Mouse (Mus musculus) gastrocnemius, adult 2 months (tissue): ENCODE results near the gene Gadd45gip1. TPM values are rescaled to one million over a fixed set of nuclear protein-coding genes. Genes with fewer than 3 reads are reported as not detected.

Experiments used
- DNase-seq: peaks from one replicate; pipeline ENCODE4 v3.0.0; 2022
- H3K27ac ChIP-seq: fragments of 200-600 bp; 2 replicates; pipeline ENCODE4 v1.8.1; 2022; ENCODE audit warnings: mild to moderate bottlenecking
- H3K4me3 ChIP-seq: fragments of 200-600 bp; 2 replicates; pipeline ENCODE4 v1.8.1; 2022; ENCODE audit warnings: mild to moderate bottlenecking, moderate library complexity
- CTCF ChIP-seq: fragments of 200-600 bp; IDR thresholded peaks from 2 replicates; pipeline ENCODE4 v1.8.1; 2022; ENCODE audit warnings: antibody characterized with exemption, mild to moderate bottlenecking, moderate library complexity
- intact Hi-C: fragments of 180-260 bp; cut with DNase I; formaldehyde crosslinking; loops from one replicate; pipeline ENCODE4 v1.15.1; 2025
- total RNA-seq, 2 experiments: library from RNA; stranded (reverse); gene quantifications; 2 replicates each; pipeline ENCODE4 v1.2.3; 2021

The Gadd45gip1 gene
- total RNA-seq, 2 experiments from 2014 or later: 16.2 to 30.4 TPM

GRCm38 (mm10) chr8:84837912-84838470 is 6.7 kb downstream of the Gadd45gip1 start:
- intact Hi-C loops: no loop called here
- no peak for TF ChIP-seq CTCF
- no peak for DNase-seq

DNA sequence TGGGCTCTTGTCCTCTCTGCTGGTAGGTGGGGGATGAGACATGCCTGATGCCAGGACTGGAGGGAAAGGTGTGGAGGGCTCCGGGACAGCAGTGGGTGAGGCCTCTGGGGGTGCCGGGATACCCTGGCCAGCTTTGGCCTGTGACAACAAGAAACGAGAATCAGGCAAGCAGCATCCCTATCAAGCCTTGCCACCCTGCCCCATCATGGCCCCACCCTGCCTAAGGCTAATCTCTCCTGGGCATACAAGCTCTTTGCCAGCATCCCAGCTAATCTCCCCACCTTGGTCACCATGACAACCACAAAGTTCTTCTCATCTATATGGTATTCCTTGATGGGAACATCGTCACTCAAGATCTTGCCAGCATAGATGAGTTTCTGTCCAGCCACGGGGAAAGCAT is 7.2 kb downstream of the Gadd45gip1 start:
- Histone ChIP-seq H3K4me3 (no peak overlapping the region), H3K27ac (no peak overlapping the region)
- TF ChIP-seq CTCF: no peak
- DNase-seq: no peak
- intact Hi-C loops: no loop called here

More at GRCm38 (mm10) chr8:84837912-84838470, 6.7 kb downstream of the Gadd45gip1 start:
- Histone ChIP-seq H3K27ac (no peak overlapping the region), H3K4me3 (no peak overlapping the region)

DNA sequence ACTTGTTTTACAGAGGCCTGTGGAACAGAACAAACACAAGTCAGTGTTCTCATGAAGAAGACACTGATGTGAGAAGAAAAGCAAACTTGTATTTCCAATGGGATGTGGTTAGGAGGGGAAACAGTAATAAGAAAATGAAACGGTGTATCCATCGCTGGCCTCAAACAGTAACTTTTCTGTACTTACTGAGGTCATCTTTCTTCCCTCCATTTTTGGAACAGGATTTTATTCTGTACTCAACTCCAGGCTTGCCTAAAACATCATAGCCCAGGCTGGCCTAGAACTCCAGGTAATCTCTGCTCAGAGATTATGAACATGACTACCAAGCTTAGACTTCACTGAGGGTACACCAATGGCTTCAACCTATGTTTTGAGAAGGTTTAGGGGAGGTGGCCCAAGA is 8.1 kb downstream of the Gadd45gip1 start:
- no peak for TF ChIP-seq CTCF
- intact Hi-C loops: no loop called here
- peak overlapping the region; percentile 94 for H3K27ac ChIP-seq
- peak overlapping the region; percentile 93 for H3K4me3 ChIP-seq
- DNase-seq: no peak

DNA sequence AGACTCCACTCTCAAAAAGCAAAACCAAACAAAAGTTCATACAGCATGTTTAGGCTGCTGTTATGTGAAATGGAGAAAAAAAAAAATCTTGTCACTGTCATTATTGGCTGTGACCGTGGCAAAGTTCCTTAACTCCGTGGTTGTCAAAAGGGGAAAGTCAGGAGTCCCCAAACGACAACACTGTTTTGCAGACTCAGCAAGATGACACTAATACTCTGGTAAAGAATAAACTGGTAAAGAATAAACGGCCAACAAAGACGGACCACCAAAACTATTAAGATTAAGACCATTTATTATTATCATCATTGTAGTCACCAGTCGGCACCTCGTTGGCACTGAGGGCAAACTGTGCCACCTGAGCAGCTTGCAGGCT is 8.5 kb downstream of the Gadd45gip1 start:
- intact Hi-C loops: no loop called here
- TF ChIP-seq CTCF: no peak

GRCm38 (mm10) chr8:84840248-84840999 is 9.1 kb downstream of the Gadd45gip1 start, which contains the start of gene Rad23a:
TSS of gene Rad23a (minus strand) at chr8:84840665.
- Histone ChIP-seq H3K4me3 (peak within 1 kb of the TSS; percentile 93), H3K27ac (peak within 1 kb of the TSS; percentile 94)
- intact Hi-C loops: no loop called here
- peak; percentile 95 for DNase-seq
- no peak for TF ChIP-seq CTCF

More for the DNA sequence above, 8.5 kb downstream of the Gadd45gip1 start:
- peak overlapping the region; percentile 94 for H3K27ac ChIP-seq
- DNase-seq: no peak
- peak overlapping the region; percentile 93 for H3K4me3 ChIP-seq

GRCm38 (mm10) chr8:84841514-84841913 is 10.2 kb downstream of the Gadd45gip1 start:
- no peak for TF ChIP-seq CTCF
- H3K4me3 ChIP-seq: no peak overlapping the region
- DNase-seq: no peak
- 0 out of 2 replicates have a peak overlapping the region, but pooled peaks have one; percentile 94 for H3K27ac ChIP-seq
- intact Hi-C loops: no loop called here

DNA sequence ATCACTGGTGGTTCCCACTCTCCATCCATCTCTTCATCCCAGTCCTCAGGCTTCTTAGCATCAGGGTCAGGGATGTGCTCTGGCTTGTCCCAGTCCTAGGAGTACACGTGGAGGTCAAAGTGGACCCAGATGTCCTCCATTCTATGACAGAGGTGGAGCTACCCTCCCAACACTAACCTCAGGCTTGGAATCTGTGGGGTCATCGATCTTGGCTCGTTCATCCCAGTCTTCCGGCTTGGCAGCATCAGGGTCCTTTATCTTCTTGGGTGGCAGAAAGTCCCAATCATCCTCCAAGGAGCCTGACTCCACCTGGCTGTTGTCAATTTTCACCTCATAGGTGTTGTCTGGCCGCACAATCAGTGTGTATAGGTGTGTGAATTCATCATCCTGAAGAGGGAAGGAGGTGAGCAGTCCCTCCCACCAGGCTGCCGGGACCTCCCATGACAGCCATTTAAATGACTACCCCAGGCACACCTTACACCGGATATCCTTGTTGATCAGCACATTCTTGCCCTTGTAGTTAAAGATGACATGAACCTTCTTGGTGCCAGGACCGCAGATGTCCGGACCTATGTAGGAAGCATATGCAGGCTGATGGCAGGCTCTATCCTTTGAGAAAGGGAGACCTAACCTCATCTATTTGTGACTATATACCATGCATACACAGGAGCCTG is 13.2 kb downstream of the Gadd45gip1 start:
- no peak for TF ChIP-seq CTCF
- intact Hi-C loops: loop anchor here (5.0 kb wide), 2 partner anchors 58 to 133 kb away; partner anchors contain the start of genes Junb and Klf1
- no peak for DNase-seq
- peak overlapping the region; percentile 80 for H3K4me3 ChIP-seq
- no peak overlapping the region for H3K27ac ChIP-seq

DNA sequence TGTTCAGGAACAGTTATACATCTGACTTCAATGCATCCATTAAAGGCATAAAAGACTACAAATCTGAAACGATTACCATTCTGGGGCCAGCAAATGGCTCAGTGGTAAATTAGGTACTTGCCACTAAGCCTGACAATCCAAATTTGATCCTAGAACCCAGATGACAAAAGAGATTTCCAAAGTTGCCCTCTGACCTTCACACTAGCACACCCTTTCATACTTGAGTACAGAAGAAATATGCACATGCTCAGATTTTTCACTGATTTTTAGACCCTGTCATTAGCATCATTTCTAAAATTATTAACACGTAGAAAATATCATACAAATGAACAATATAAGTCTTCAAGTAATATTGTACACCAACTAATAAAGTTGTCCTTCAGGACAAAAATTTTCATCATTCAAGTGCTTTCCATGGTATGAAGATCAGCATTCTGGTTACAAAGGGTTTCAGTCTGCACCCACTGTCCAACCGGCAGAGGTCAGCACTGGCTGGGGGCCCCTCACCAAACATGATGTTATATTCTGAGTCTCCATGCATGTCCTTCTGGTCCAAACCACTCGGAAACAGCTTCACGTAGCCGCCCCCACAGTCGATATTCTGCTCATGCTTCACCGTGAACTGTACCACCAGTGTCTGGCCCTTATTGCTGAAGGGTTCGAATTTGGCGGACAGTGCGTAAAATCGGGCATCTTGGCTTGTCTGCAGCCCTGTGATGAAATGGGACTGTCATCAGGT is 14.2 kb downstream of the Gadd45gip1 start:
- DNase-seq: peak; percentile 47
- Histone ChIP-seq H3K27ac (peak overlapping the region; percentile 94), H3K4me3 (peak overlapping the region; percentile 80)
- TF ChIP-seq CTCF: peak; percentile 59
- intact Hi-C loops: loop anchor here (5.0 kb wide), 2 partner anchors 57 to 132 kb away; partner anchors contain the start of genes Junb and Klf1

DNA sequence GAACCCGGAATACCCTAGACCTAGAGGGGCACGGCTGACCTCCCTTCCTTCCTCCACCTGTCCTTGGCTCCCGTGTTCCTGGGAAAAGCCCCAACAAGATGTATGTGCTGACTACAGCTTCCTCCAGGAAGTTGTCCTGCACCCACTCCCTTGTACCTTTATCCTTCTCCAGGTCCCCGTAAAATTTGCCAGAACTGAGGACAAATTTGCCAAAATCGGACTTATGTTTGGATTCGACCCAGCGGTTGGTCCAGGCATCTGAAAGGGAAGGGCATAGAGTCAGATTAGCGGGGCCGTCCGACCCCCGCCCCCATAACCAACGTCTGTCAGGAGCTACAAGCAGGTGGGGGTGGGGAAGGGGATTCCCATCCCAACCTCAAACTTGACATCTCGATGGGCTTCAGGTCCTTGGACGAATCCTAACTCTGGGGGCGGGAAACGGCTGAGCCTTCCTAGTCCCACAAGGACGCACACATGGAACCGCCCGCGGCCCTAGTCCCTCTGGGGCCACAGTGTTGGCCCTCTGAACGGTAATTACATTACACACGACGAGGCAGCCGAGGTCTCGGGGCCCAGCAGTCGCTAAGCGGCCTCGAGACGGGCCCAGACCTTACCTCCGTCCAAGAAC is 14.9 kb downstream of the Gadd45gip1 start:
- Histone ChIP-seq H3K4me3 (peak overlapping the region; percentile 80), H3K27ac (peak overlapping the region; percentile 94)
- intact Hi-C loops: loop anchor here (5.0 kb wide), 2 partner anchors 56 to 131 kb away; partner anchors contain the start of genes Junb and Klf1
- no peak for TF ChIP-seq CTCF
- DNase-seq: no peak

DNA sequence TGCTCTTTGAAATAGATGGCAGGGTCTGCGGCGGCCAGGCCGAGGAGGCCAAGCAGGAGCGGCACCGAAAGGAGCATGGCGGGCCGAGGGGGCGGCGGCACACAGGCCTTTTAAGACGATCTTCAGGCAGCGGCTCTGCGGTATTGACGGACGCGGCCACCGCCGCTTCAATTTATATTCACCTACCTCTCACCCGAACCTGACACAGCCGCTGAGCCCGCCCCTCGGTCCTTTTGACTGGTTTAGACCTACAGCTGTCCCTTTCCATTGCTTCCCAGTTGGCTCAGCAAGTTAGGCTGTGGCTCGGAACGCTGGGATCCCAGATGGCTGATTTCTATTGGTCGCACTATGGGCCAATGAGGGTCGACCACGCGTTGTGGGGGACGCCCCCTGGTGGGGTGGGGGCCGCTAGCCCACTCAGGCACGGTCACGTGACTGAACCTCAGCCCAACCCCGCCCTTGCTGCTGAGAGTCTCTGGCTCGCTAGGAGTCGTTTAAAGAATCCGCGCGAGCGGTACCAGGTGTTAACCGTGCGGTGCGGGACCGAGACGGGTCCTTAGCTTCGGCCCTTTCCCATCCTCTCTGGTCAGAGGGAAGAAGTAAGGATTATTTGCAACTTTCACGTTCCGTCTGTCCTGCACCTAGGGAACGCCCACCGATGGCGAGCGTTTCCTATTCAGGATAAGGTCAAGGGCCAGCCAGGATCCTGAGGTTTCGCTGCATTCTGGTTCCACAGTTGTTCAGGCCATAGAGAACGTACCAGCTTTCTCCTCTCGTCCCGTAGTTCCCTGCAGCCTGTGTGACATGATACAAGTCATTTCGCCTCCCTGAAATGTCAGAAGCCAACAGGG is 15.6 kb downstream of the Gadd45gip1 start, which contains the start of gene Calr:
Gene Calr, minus strand, starts transcription at position 213 of the 851 bp plus-strand sequence.
- intact Hi-C loops: loop anchor here (5.0 kb wide), 2 partner anchors 55 to 130 kb away; partner anchors contain the start of genes Junb and Klf1
- peak; percentile 100 for DNase-seq
- H3K4me3 ChIP-seq: peak within 1 kb of the TSS; percentile 80
- H3K27ac ChIP-seq: peak within 1 kb of the TSS; percentile 94
- TF ChIP-seq CTCF: peak; percentile 14; the same call in 1 of the 2 replicates
